Mouse (Mus musculus) G1E (cell line): ENCODE data around the gene Zeb2. TPM values are rescaled to one million over a fixed set of nuclear protein-coding genes. Genes with fewer than 3 reads are reported as not detected.

Experiments used
- ATAC-seq: 2 replicates; pipeline ENCODE4 v1.8.0; 2016; ENCODE audit warnings: mild to moderate bottlenecking; ENCODE audit not compliant: insufficient number of reproducible peaks, poor library complexity, low FRiP score, severe bottlenecking; ENCODE audit errors: extremely low read depth
- DNase-seq: peaks from one replicate; pipeline ENCODE4 v3.0.0; 2012; ENCODE audit warnings: low spot score
- H3K27me3 ChIP-seq: 2 replicates; pipeline ENCODE4 v1.6.1; 2012; ENCODE audit warnings: mild to moderate bottlenecking, low read length, inconsistent platforms; ENCODE audit not compliant: insufficient read depth
- H3K36me3 ChIP-seq: replicated peaks from 2 replicates; pipeline ENCODE3; 2012; ENCODE audit warnings: mild to moderate bottlenecking, inconsistent platforms
- H3K4me1 ChIP-seq: 2 replicates; pipeline ENCODE4 v1.6.1; 2012; ENCODE audit warnings: low read depth, low read length, inconsistent platforms, mixed read lengths; ENCODE audit not compliant: insufficient read depth
- H3K4me3 ChIP-seq: 2 replicates; pipeline ENCODE4 v1.5.1; 2012; ENCODE audit warnings: low read depth, mild to moderate bottlenecking, inconsistent platforms, low read length, moderate library complexity, mixed read lengths
- H3K9me3 ChIP-seq: replicated peaks from 2 replicates; pipeline ENCODE4 v1.6.1; 2012; ENCODE audit warnings: inconsistent platforms
- CTCF ChIP-seq: IDR thresholded peaks from 2 replicates; pipeline ENCODE4 v1.5.1; 2012; ENCODE audit warnings: low read depth, low read length, inconsistent platforms, mixed read lengths
- GATA1 ChIP-seq: IDR thresholded peaks from 2 replicates; pipeline ENCODE4 v1.6.1; 2012; ENCODE audit warnings: borderline replicate concordance, low read length, inconsistent platforms, mixed read lengths
- GATA2 ChIP-seq: IDR thresholded peaks from 2 replicates; pipeline ENCODE4 v1.6.1; 2012; ENCODE audit warnings: low read depth, low read length, inconsistent platforms, borderline replicate concordance
- POLR2AphosphoS5 ChIP-seq: IDR thresholded peaks from 2 replicates; pipeline ENCODE4 v1.6.1; 2012; ENCODE audit warnings: low read depth, low read length, inconsistent platforms; ENCODE audit not compliant: insufficient replicate concordance
- TAL1 ChIP-seq: conservative IDR thresholded peaks from 2 replicates; pipeline ENCODE4 v1.6.1; 2012; ENCODE audit warnings: low read depth, low read length, inconsistent platforms, mixed read lengths
- polyA plus RNA-seq: library from polyadenylated mRNA; stranded (reverse); fragments of >175 nt; gene quantifications from 2 replicates; pipeline ENCODE4 v1.2.3, GENCODE M21; 2012
- total RNA-seq, 2 experiments: library from RNA; stranded (forward) in 1 of 2; stranded (reverse) in 1 of 2; fragments of 200-1000 nt in 1 of 2; fragments of >200 nt in 1 of 2; fragmentation: Nextera tagmentation in 1 of 2; gene quantifications; 2 replicates each; pipeline ENCODE4 v1.2.3; 2014 to 2017

Zeb2 gene
- total and polyA plus RNA-seq, 3 experiments, result 5.6 to 216 (median 79.0) TPM

- Histone ChIP-seq H3K4me3 (no peak overlapping the region; the same call in 1 of the 2 replicates), H3K27me3 (no peaks in the 10 kb centered on the region)
- ATAC-seq, result no peak
Measured at GRCm38 (mm10) chr2:45118121-45118520, 926 bp upstream of the Zeb2 start.

GRCm38 (mm10) chr2:45117592-45117991, 397 bp upstream of the Zeb2 start:
- H3K36me3 ChIP-seq, result no peaks in the 10 kb centered on the region
- DNase-seq (no peak), ATAC-seq (no peak)
- H3K9me3 ChIP-seq, result no peaks in the 10 kb centered on the region
- no peaks in the 10 kb centered on the region for H3K27me3 ChIP-seq
- H3K4me3 ChIP-seq, result peak overlapping the region; percentile 70
- H3K4me1 ChIP-seq, result peaks cover 37% of the 10 kb centered on the region
- TF ChIP-seq TAL1 (no peak), POLR2AphosphoS5 (no peak), GATA1 (no peak), CTCF (no peak), GATA2 (no peak)

More at GRCm38 (mm10) chr2:45118121-45118520, 926 bp upstream of the Zeb2 start:
- Histone ChIP-seq H3K4me1 (peaks cover 33% of the 10 kb centered on the region), H3K36me3 (no peaks in the 10 kb centered on the region), H3K9me3 (no peaks in the 10 kb centered on the region)
- no peak for TF ChIP-seq GATA2
- no peak for TF ChIP-seq TAL1
- TF ChIP-seq GATA1, result no peak
- TF ChIP-seq POLR2AphosphoS5, result no peak
- TF ChIP-seq CTCF, result no peak
- no peak for DNase-seq

- Histone ChIP-seq H3K27me3 (no peaks in the 10 kb centered on the region), H3K4me3 (peak overlapping the region; percentile 70), H3K4me1 (peaks cover 38% of the 10 kb centered on the region), H3K9me3 (no peaks in the 10 kb centered on the region), H3K36me3 (no peaks in the 10 kb centered on the region)
- TF ChIP-seq GATA2, result no peak
- no peak for TF ChIP-seq POLR2AphosphoS5
- TF ChIP-seq TAL1, result no peak
- no peak for TF ChIP-seq CTCF
- no peak for TF ChIP-seq GATA1
- ATAC-seq (no peak), DNase-seq (no peak)
Measured at GRCm38 (mm10) chr2:45116531-45117024, 617 bp downstream of the Zeb2 start.

GRCm38 (mm10) chr2:45115720-45116495, 1.3 kb downstream of the Zeb2 start:
- H3K36me3 ChIP-seq, result no peaks in the 10 kb centered on the region
- peaks cover 41% of the 10 kb centered on the region for H3K4me1 ChIP-seq
- no peaks in the 10 kb centered on the region for H3K9me3 ChIP-seq
- TF ChIP-seq CTCF (no peak), GATA2 (no peak), POLR2AphosphoS5 (no peak), GATA1 (no peak), TAL1 (no peak)
- H3K27me3 ChIP-seq, result no peaks in the 10 kb centered on the region
- DNase-seq (no peak), ATAC-seq (no peak)
- peak overlapping the region; percentile 70 for H3K4me3 ChIP-seq

DNA sequence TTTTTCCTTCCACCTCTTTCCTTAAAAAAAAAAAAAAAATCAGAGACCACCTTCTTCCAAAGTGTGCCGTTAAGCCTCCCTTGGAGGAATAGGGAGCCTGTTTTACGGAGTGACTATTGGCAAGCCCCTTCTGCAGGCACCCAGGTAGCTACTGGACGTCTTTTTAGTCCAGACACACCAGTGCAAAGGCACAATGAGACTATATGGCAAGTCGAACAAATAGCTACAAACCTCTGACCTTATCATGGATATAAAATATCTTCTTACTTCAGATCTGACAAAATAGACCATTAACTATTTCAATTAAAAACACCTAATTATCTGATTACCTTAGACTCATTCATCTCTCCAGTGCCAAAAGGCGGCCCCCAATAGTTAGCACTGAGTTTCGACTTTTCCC, 2.0 kb downstream of the Zeb2 start:
- TF ChIP-seq TAL1 (no peak), CTCF (no peak), POLR2AphosphoS5 (no peak), GATA1 (no peak), GATA2 (no peak)
- ATAC-seq, result no peak
- H3K4me3 ChIP-seq, result no peak overlapping the region

DNA sequence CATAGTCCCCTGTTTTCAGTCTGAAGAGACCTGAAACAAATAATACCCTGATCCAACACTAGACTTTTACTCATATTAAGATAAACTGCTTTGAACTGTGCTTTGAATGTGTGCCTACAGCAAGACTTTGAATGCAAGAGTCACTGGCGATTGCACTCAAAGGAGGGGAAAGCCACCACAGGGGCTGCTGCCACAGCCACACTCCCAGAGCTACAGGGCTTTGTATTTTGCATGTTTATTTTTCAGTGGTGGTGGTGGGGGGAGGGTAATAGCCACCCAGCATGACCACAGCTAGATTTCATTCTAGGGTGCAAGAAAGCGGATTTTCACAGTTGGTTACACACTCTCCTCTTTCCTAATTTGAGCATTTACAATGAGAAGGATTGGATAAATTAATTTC, 2.6 kb downstream of the Zeb2 start:
- DNase-seq (no peak), ATAC-seq (no peak)
- no peaks in the 10 kb centered on the region for H3K9me3 ChIP-seq
- no peaks in the 10 kb centered on the region for H3K36me3 ChIP-seq
- no peaks in the 10 kb centered on the region for H3K27me3 ChIP-seq
- peaks cover 41% of the 10 kb centered on the region for H3K4me1 ChIP-seq
- TF ChIP-seq TAL1 (no peak), POLR2AphosphoS5 (no peak), GATA1 (no peak), GATA2 (no peak)
- no peak overlapping the region; the same call in 1 of the 2 replicates for H3K4me3 ChIP-seq

More for the DNA sequence above, 2.0 kb downstream of the Zeb2 start:
- Histone ChIP-seq H3K4me1 (peaks cover 41% of the 10 kb centered on the region), H3K27me3 (no peaks in the 10 kb centered on the region), H3K9me3 (no peaks in the 10 kb centered on the region), H3K36me3 (no peaks in the 10 kb centered on the region)
- no peak for DNase-seq
